Mouse (Mus musculus) kidney, adult 2 months (tissue): ENCODE data around the gene Rpl22l1. TPM values are rescaled to one million over a fixed set of nuclear protein-coding genes. Genes with fewer than 3 reads are reported as not detected.
A peak's percentile ranks its signal among the peaks of the same experiment; 100 is the strongest.
"Not testable (repeated sequence)": the region's sequence is repeated elsewhere in the genome, so short reads cannot be mapped to it uniquely, and the experiment has no call there.

Source experiments
- DNase-seq: peaks from one replicate; pipeline ENCODE4 v3.0.0; 2021
- H3K27ac ChIP-seq: fragments of 200-500 bp; 2 replicates; pipeline ENCODE4 v1.5.1; 2012; ENCODE audit warnings: low read depth, low read length, control low read depth, inconsistent platforms; ENCODE audit not compliant: insufficient read depth
- H3K27me3 ChIP-seq: fragments of 200-500 bp; replicated peaks from 2 replicates; pipeline ENCODE4 v1.6.1; 2012; ENCODE audit warnings: mild to moderate bottlenecking, moderate library complexity, low read length, inconsistent platforms; ENCODE audit not compliant: control insufficient read depth, insufficient read depth
- H3K36me3 ChIP-seq: fragments of 200-500 bp; 2 replicates; pipeline ENCODE4 v1.6.1; 2012; ENCODE audit warnings: mild to moderate bottlenecking, moderate library complexity, low read length, inconsistent platforms; ENCODE audit not compliant: control insufficient read depth, insufficient read depth
- H3K4me1 ChIP-seq: fragments of 200-500 bp; 2 replicates; pipeline ENCODE4 v1.6.1; 2011; ENCODE audit warnings: low read length; ENCODE audit not compliant: control insufficient read depth, insufficient read depth
- H3K4me3 ChIP-seq: fragments of 200-500 bp; 2 replicates; pipeline ENCODE4 v1.5.1; 2011; ENCODE audit warnings: mild to moderate bottlenecking, low read depth, low read length, control low read depth; ENCODE audit not compliant: insufficient read depth
- CTCF ChIP-seq: fragments of 200-500 bp; conservative IDR thresholded peaks from 2 replicates; pipeline ENCODE4 v1.5.1; 2011; ENCODE audit warnings: low read depth, mild to moderate bottlenecking, control low read depth, low read length, moderate library complexity, mixed read lengths; ENCODE audit not compliant: insufficient read depth, insufficient read length
- POLR2A ChIP-seq: fragments of 200-500 bp; IDR thresholded peaks from one replicate; pipeline ENCODE4 v1.6.1; 2011; ENCODE audit warnings: low read depth, low read length, control low read depth
- WGBS: fragments of 180-500 bp; shearing (Covaris S2); methylation state at CpG from one replicate; pipeline ENCODE4 v1.1.7; 2018; 5-methylcytosine and 5-hydroxymethylcytosine counted together
- polyA plus RNA-seq: library from polyadenylated mRNA; depleted of rRNA; stranded (reverse); fragments of >200 nt; gene quantifications from 2 replicates; pipeline ENCODE4 v1.2.3, GENCODE M21; 2012; rRNA removed

The Rpl22l1 gene
- 6.0 and 14.8 TPM in 2 replicates for polyA plus RNA-seq

DNA sequence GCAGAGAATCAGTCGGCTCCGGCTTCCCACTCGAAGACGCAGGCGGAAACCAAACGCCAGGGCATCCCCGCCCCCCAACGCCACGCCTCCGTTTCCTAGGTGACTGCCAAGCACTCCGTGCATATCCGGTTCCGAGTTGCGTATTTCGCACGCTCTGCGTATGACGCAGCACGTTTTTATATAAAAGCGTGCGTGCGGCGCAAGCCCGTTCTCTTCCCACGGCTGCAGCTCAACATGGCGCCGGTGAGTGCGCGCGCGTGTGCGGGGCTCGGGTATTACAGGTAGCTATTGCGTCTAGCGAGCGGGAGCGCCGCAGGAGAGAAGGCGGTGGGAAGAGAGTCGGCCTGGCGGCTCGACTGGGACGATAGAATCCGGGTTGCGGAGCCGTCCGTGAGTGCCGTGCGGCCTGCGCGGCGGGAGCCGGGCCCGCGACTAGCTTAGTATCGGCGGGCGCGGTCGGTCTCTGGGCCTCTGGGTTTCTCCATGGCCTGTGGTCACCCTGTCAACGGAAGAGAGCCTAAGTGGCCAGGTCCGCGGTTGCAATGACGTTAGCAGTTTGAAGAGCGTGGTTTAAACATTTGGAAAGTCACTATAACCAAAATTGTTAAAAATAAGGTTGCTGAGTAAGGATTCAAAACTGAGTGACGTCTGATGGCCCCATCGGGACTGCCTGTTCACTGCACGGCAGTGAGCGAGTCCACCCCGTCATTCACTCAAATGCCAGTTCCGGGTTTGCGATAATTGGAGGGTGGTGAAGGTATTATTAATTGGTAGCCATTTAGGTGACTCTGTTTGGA is at the start of gene Rpl22l1:
Gene Rpl22l1, plus strand, starts transcription at position 136 of the 797 bp plus-strand sequence.
- peak; percentile 99 for DNase-seq
- under 1% methylated on average over 72 of the region's 72 CpGs for WGBS
- Histone ChIP-seq H3K27me3 (no peaks in the 10 kb centered on the region), H3K27ac (peak within 1 kb of the TSS; percentile 80), H3K36me3 (peaks cover 3% of the 10 kb centered on the region), H3K4me3 (peak within 1 kb of the TSS; percentile 92), H3K4me1 (no peaks in the 10 kb centered on the region)
- TF ChIP-seq CTCF: no peak
- peak; percentile 98 for TF ChIP-seq POLR2A

DNA sequence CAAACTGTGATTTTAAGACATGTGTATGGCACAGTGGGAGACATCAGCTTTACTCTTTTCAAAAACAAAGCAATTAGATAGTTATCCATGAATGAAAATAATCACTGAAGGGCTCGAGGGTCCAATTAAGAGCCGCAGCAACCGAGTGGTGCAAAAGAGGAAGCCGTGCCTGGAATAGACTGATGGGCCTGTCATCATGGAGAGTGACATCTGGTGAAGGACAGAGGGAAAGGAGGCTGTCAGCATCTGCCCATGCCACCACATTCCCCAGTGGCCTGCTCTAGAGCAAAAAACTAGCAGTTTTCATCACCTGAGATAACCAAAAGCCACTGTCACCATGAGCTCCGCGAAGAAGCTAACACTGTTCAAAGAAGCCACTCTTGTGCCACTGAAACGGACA is 49.8 kb upstream of the Rpl22l1 start:
- 84% methylated on average over 7 of the region's 7 CpGs for WGBS
- no peaks in the 10 kb centered on the region for H3K4me1 ChIP-seq
- H3K27me3 ChIP-seq: no peaks in the 10 kb centered on the region
- no peak overlapping the region for H3K27ac ChIP-seq
- no peak for DNase-seq
- H3K36me3 ChIP-seq: no peaks in the 10 kb centered on the region
- no peak for TF ChIP-seq CTCF
- TF ChIP-seq POLR2A: no peak
- H3K4me3 ChIP-seq: no peak overlapping the region

GRCm38 (mm10) chr3:28761225-28761789 is 43.9 kb upstream of the Rpl22l1 start:
- no peak for TF ChIP-seq CTCF
- Histone ChIP-seq H3K4me3 (no peak overlapping the region), H3K27me3 (no peaks in the 10 kb centered on the region), H3K27ac (no peak overlapping the region), H3K4me1 (no peaks in the 10 kb centered on the region), H3K36me3 (no peaks in the 10 kb centered on the region)
- 42% methylated on average over 8 of the region's 8 CpGs for WGBS
- DNase-seq: no peak

DNA sequence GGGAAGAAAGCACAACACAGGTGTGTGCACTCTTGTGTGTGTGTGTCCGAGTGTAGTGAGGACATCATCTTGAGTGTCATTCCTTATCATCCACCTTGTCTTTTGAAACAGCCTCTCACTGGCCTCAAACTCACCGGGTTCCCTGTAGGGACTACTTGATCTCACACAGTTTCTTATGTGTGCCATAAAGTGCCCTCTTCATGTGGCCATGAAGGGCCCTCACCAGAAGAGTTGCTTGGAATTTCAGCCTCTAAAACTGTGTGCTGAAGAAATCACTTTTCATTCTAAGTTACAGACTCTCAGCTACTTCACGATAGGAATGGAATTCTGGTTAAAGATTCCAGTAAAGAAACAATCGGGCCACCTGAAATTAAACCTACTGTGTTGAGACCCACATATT is 38.3 kb upstream of the Rpl22l1 start:
- 92% methylated on average over 4 of the region's 4 CpGs for WGBS
- no peak for DNase-seq
- TF ChIP-seq CTCF (no peak), POLR2A (no peak)
- no peaks in the 10 kb centered on the region for H3K4me1 ChIP-seq
- no peaks in the 10 kb centered on the region for H3K36me3 ChIP-seq
- no peaks in the 10 kb centered on the region for H3K27me3 ChIP-seq
- no peak overlapping the region for H3K4me3 ChIP-seq
- H3K27ac ChIP-seq: no peak overlapping the region

DNA sequence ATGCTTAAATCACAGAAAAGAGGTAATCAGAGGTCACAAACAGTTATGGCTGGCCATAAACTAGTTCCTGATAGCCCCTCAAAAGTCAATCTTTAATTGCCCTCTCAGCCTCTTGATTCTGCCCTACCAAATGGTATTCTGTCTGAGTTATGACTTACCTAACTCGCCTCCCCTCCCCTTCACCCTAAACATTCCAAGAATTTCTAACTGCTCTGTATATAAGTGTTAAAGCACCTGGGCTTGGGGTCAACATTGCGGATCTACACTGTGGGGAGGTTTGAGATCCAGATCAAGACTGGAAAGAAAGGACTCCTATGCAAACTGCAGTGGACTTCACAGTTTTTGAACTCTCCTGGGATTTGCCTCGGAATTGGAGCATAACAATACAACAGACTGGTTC is 37.0 kb upstream of the Rpl22l1 start:
- H3K27me3 ChIP-seq: no peaks in the 10 kb centered on the region
- WGBS: 75% methylated on average over 3 of the region's 3 CpGs
- DNase-seq: no peak
- TF ChIP-seq POLR2A (no peak), CTCF (no peak)
- no peaks in the 10 kb centered on the region for H3K36me3 ChIP-seq
- no peak overlapping the region for H3K27ac ChIP-seq
- no peaks in the 10 kb centered on the region for H3K4me1 ChIP-seq
- no peak overlapping the region for H3K4me3 ChIP-seq

DNA sequence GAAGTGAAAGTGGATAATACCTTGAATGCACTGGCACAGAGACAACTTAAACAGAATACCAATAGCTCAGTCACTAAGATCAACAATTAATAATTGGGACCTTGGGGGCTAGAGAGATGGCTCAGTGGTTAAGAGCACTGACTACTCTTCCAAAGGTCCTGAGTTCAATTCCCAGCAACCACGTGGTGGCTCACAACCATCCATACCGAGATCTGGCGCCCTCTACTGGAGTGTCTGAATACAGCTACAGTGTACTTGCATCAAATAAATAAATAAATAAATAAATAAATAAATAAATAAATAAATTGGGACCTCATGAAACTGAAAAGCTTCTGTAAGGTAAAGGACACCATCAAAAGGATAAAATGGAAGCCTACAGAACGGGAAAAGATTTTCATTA is 32.3 kb upstream of the Rpl22l1 start:
- H3K4me1 ChIP-seq, H3K36me3 ChIP-seq, H3K27me3 ChIP-seq, H3K27ac ChIP-seq, H3K4me3 ChIP-seq, DNase-seq: not testable (repeated sequence)
- 74% methylated on average over 4 of the region's 4 CpGs for WGBS
- 0 out of 2 replicates have a peak, but pooled peaks have one; percentile 9 for TF ChIP-seq CTCF

GRCm38 (mm10) chr3:28775361-28775760 is 29.9 kb upstream of the Rpl22l1 start:
- WGBS: 94% methylated on average over 7 of the region's 7 CpGs
- no peaks in the 10 kb centered on the region for H3K27me3 ChIP-seq
- H3K36me3 ChIP-seq: no peaks in the 10 kb centered on the region

More at GRCm38 (mm10) chr3:28775361-28775760, 29.9 kb upstream of the Rpl22l1 start:
- H3K4me1 ChIP-seq: no peaks in the 10 kb centered on the region
- DNase-seq: no peak
- H3K4me3 ChIP-seq: no peak overlapping the region
- TF ChIP-seq CTCF: no peak
- TF ChIP-seq POLR2A: no peak
- H3K27ac ChIP-seq: no peak overlapping the region
